Mouse (Mus musculus): ENCODE data around the gene L3mbtl4.
"Not testable (repeated sequence)": the region's sequence is repeated elsewhere in the genome, so short reads cannot be mapped to it uniquely, and the experiment has no call there.

L3mbtl4 gene

GRCm38 (mm10) chr17:68405993-68406392 lies 132.4 kb downstream of the L3mbtl4 start:
- no peak for DNase-seq

GRCm38 (mm10) chr17:68407121-68407520 lies 133.5 kb downstream of the L3mbtl4 start:
- not testable (repeated sequence) for DNase-seq

GRCm38 (mm10) chr17:68422663-68423498 lies 149.3 kb downstream of the L3mbtl4 start:
- DNase-seq, result no peak

- DNase-seq, result no peak
These were observed 160.0 kb downstream of the L3mbtl4 start for GRCm38 (mm10) chr17:68433576-68433975.

GRCm38 (mm10) chr17:68450921-68451320 lies 177.3 kb downstream of the L3mbtl4 start:
- DNase-seq, result no peak

GRCm38 (mm10) chr17:68461471-68461870 lies 187.9 kb downstream of the L3mbtl4 start:
- no peak for DNase-seq

- DNase-seq, result no peak
These were observed 193.7 kb downstream of the L3mbtl4 start for GRCm38 (mm10) chr17:68467311-68467710.

GRCm38 (mm10) chr17:68490065-68490691 lies 216.6 kb downstream of the L3mbtl4 start:
- DNase-seq, result no peak

GRCm38 (mm10) chr17:68492231-68492630 lies 218.6 kb downstream of the L3mbtl4 start:
- DNase-seq, result no peak

GRCm38 (mm10) chr17:68502998-68503397 lies 229.4 kb downstream of the L3mbtl4 start:
- DNase-seq, result not testable (repeated sequence)

GRCm38 (mm10) chr17:68559698-68560097 lies 286.1 kb downstream of the L3mbtl4 start:
- DNase-seq, result no peak

- DNase-seq, result no peak
These were observed 286.7 kb downstream of the L3mbtl4 start for GRCm38 (mm10) chr17:68560264-68560663.

GRCm38 (mm10) chr17:68571806-68572205 lies 298.2 kb downstream of the L3mbtl4 start:
- DNase-seq, result no peak

- no peak for DNase-seq
These were observed 311.6 kb downstream of the L3mbtl4 start for GRCm38 (mm10) chr17:68585195-68585594.

- no peak for DNase-seq
These were observed 318.0 kb downstream of the L3mbtl4 start for GRCm38 (mm10) chr17:68591619-68592018.

- no peak for DNase-seq
These were observed 329.1 kb downstream of the L3mbtl4 start for GRCm38 (mm10) chr17:68602744-68603143.

GRCm38 (mm10) chr17:68607691-68608090 lies 334.1 kb downstream of the L3mbtl4 start:
- peak; percentile 35 for DNase-seq

GRCm38 (mm10) chr17:68611247-68611646 lies 337.6 kb downstream of the L3mbtl4 start:
- DNase-seq, result no peak

- no peak for DNase-seq
These were observed 351.7 kb downstream of the L3mbtl4 start for GRCm38 (mm10) chr17:68625281-68625680.

GRCm38 (mm10) chr17:68629631-68630426 lies 356.2 kb downstream of the L3mbtl4 start:
- no peak for DNase-seq

GRCm38 (mm10) chr17:68631396-68631795 lies 357.8 kb downstream of the L3mbtl4 start:
- DNase-seq, result no peak

- DNase-seq, result no peak
These were observed 366.6 kb downstream of the L3mbtl4 start for GRCm38 (mm10) chr17:68640187-68640586.

- DNase-seq, result no peak
These were observed 369.0 kb downstream of the L3mbtl4 start for GRCm38 (mm10) chr17:68642521-68643088.

All from lung, postnatal 10 days (tissue).